Mouse (Mus musculus): ENCODE results near the gene Klc1.

DNA sequence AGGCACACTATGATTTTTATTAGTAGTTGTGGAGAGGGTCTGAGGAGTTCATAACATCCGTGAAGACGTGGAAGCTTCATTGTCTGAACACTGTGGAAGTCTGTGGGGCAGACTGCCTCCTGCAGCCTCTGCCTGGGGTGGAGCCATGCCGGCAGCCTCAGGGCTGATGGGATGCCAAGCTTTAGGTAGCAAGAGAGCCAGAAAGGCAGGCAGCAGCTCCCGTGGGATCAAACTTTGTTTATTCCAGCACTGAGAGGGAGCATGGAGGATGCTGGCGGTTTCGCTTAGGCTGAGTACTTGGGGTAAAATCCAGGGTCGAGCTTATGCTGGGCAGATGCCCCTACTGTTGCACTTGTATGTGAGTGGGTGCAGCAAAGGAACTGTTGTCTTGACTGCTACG is 38.6 kb downstream of the Klc1 start:
- TF ChIP-seq EP300 (IDR thresholded peaks at IDR 0.05; ENCODE audit: low read depth) (no peak), CTCF (IDR thresholded peaks at IDR 0.05; ENCODE audit: low read depth) (no peak)

Data from liver, postnatal 0 days (tissue).